Mouse (Mus musculus): ENCODE measurements around the gene Utp3.

- TF ChIP-seq UBTF (IDR thresholded peaks at IDR 0.05; ENCODE audit: low read depth, low read length) (no peak), CTCF (conservative IDR thresholded peaks at IDR 0.05 in 1 of 2, IDR thresholded peaks at IDR 0.05 in 1 of 2; ENCODE audit: low read depth in 2 of 2, low read length in 2 of 2) (no peak), POLR2A (IDR thresholded peaks at IDR 0.05; ENCODE audit: low read depth, low read length) (no peak), IRF4 (IDR thresholded peaks at IDR 0.05; ENCODE audit: low read depth, low read length) (no peak), TBP (conservative IDR thresholded peaks at IDR 0.05; ENCODE audit: low read depth, low read length) (no peak), MEF2A (IDR thresholded peaks at IDR 0.05; ENCODE audit: borderline replicate concordance, low read depth, low read length) (no peak), BHLHE40 (IDR thresholded peaks at IDR 0.05; ENCODE audit: low read depth, low read length) (no peak), CHD2 (IDR thresholded peaks at IDR 0.05; ENCODE audit: low read length) (no peak)
Observed at GRCm38 (mm10) chr5:88530908-88531307, 23.4 kb upstream of the Utp3 start.
